Comparison of ENCODE assay signal across 8 mouse cellular contexts in genomic region chr16:5147037-5147385, GRCm38 (mm10). TPM values are rescaled to one million over a fixed set of nuclear protein-coding genes. Genes with fewer than 3 reads are reported as not detected.
DNase-seq lines count a peak whose midpoint lies in the region; ATAC-seq and TF ChIP-seq lines count a peak whose summit lies in the region.

Gene Sec14l5 (plus strand): TSS chr16:5147109.

- H3K27me3 ChIP-seq in heart, embryonic 14.5 days (ENCODE audit: control insufficient read depth, insufficient read depth, low read length): peaks cover 29% of the 10 kb centered on the region; the same call in 1 of the 2 replicates
- H3K27me3 ChIP-seq in ES-Bruce4 (ENCODE audit: control insufficient read depth, insufficient read depth, low read length, poor library complexity, severe bottlenecking): no peaks in the 10 kb centered on the region
- peaks cover 26% of the 10 kb centered on the region for H3K27me3 ChIP-seq in forebrain, embryonic 13.5 days
- H3K27me3 ChIP-seq in liver, embryonic 15.5 days: peaks cover 34% of the 10 kb centered on the region

- TF ChIP-seq POLR2A in ES-Bruce4 (IDR thresholded peaks at IDR 0.05; ENCODE audit: insufficient read depth, low read length): no peak

- no peak for TF ChIP-seq CTCF in ES-Bruce4 (IDR thresholded peaks at IDR 0.05; ENCODE audit: low read depth, low read length)

- peak within 1 kb of the TSS; percentile 72 for H3K4me2 ChIP-seq in heart, embryonic 14.5 days (ENCODE audit: low read length)
- peak within 1 kb of the TSS; percentile 65 for H3K4me2 ChIP-seq in forebrain, embryonic 13.5 days
- H3K4me2 ChIP-seq in liver, embryonic 15.5 days: peak within 1 kb of the TSS; percentile 62

- H3K9me3 ChIP-seq in heart, embryonic 14.5 days (ENCODE audit: control insufficient read depth, low read length): no peaks in the 10 kb centered on the region
- H3K9me3 ChIP-seq in ES-Bruce4 (replicated peaks; ENCODE audit: control insufficient read depth, insufficient read depth, low read length, poor library complexity, severe bottlenecking): no peaks in the 10 kb centered on the region
- no peaks in the 10 kb centered on the region for H3K9me3 ChIP-seq in forebrain, embryonic 13.5 days (replicated peaks)
- no peaks in the 10 kb centered on the region for H3K9me3 ChIP-seq in liver, embryonic 15.5 days (replicated peaks)

- WGBS in heart, embryonic 14.5 days: 17% methylated on average over 13 of the region's 13 CpGs
- 14% methylated on average over 13 of the region's 13 CpGs for WGBS in forebrain, embryonic 13.5 days
- WGBS in liver, embryonic 15.5 days (ENCODE audit: insufficient replicate concordance): 18% methylated on average over 13 of the region's 13 CpGs

- H3K9ac ChIP-seq in heart, embryonic 14.5 days (ENCODE audit: low read length): peak within 1 kb of the TSS; percentile 11; the same call in 1 of the 2 replicates
- H3K9ac ChIP-seq in ES-Bruce4 (ENCODE audit: low read depth, poor library complexity, severe bottlenecking): 0 out of 2 replicates have a peak within 1 kb of the TSS, but pooled peaks have one; percentile 22
- H3K9ac ChIP-seq in forebrain, embryonic 13.5 days: peak within 1 kb of the TSS; percentile 50
- H3K9ac ChIP-seq in liver, embryonic 15.5 days: no peak within 1 kb of the TSS

- H3K36me3 ChIP-seq in heart, embryonic 14.5 days (ENCODE audit: control insufficient read depth, insufficient read depth, low read length): no peaks in the 10 kb centered on the region
- no peaks in the 10 kb centered on the region for H3K36me3 ChIP-seq in ES-Bruce4 (ENCODE audit: control insufficient read depth, insufficient read depth, low read length, poor library complexity, severe bottlenecking)
- no peaks in the 10 kb centered on the region for H3K36me3 ChIP-seq in forebrain, embryonic 13.5 days (ENCODE audit: poor library complexity, severe bottlenecking)
- no peaks in the 10 kb centered on the region for H3K36me3 ChIP-seq in liver, embryonic 15.5 days (replicated peaks)

- H3K4me3 ChIP-seq in heart, embryonic 14.5 days (ENCODE audit: control insufficient read depth in 1 of 2, insufficient read depth in 1 of 2, low read depth in 1 of 2, low read length in 2 of 2): peak within 1 kb of the TSS; percentile 30 to 42
- H3K4me3 ChIP-seq in ES-Bruce4 (ENCODE audit: low read depth, low read length): peak within 1 kb of the TSS; percentile 51
- peak within 1 kb of the TSS; percentile 36 for H3K4me3 ChIP-seq in forebrain, embryonic 13.5 days
- peak within 1 kb of the TSS; percentile 22; the same call in 1 of the 2 replicates for H3K4me3 ChIP-seq in liver, embryonic 15.5 days (replicated peaks)

- H3K4me1 ChIP-seq in heart, embryonic 14.5 days (ENCODE audit: control insufficient read depth in 2 of 2, insufficient read depth in 2 of 2, low read length in 2 of 2): peaks cover 5 to 10% of the 10 kb centered on the region in 2 experiments; a peak in 3 of 4 replicates
- no peaks in the 10 kb centered on the region for H3K4me1 ChIP-seq in ES-Bruce4 (ENCODE audit: control insufficient read depth, insufficient read depth, low read length)
- peaks cover 13% of the 10 kb centered on the region for H3K4me1 ChIP-seq in forebrain, embryonic 13.5 days
- peaks cover 15% of the 10 kb centered on the region for H3K4me1 ChIP-seq in liver, embryonic 15.5 days (replicated peaks)

- no peak for TF ChIP-seq EP300 in ES-Bruce4 (IDR thresholded peaks at IDR 0.05; ENCODE audit: insufficient read depth, low read depth, low read length)

- ATAC-seq in heart, embryonic 14.5 days (ENCODE audit: insufficient number of reproducible peaks, insufficient read depth, low FRiP score, low read depth): no peak
- ATAC-seq in forebrain, embryonic 13.5 days: peak; percentile 37
- no peak; the same call in none of the 2 replicates for ATAC-seq in liver, embryonic 15.5 days (ENCODE audit: insufficient read depth)
- no peak for ATAC-seq in granulocyte monocyte progenitor cell, adult 5-6 weeks (replicated peaks; ENCODE audit: poor library complexity, severe bottlenecking)

- H3K27ac ChIP-seq in heart, embryonic 14.5 days (replicated peaks in 1 of 2; ENCODE audit: control insufficient read depth in 1 of 2, insufficient read depth in 1 of 2, low read depth in 2 of 2, low read length in 2 of 2): no peak within 1 kb of the TSS
- no peak within 1 kb of the TSS for H3K27ac ChIP-seq in ES-Bruce4 (ENCODE audit: insufficient read depth, low read length)
- H3K27ac ChIP-seq in forebrain, embryonic 13.5 days: no peak within 1 kb of the TSS
- no peak within 1 kb of the TSS for H3K27ac ChIP-seq in liver, embryonic 15.5 days (replicated peaks)

- no peak for DNase-seq in heart, adult 8-10 months (ENCODE audit: low spot score)
- DNase-seq in adrenal gland, postnatal 36 days: no peak
- DNase-seq in urinary bladder, adult 2 months (ENCODE audit: low spot score): no peak

RNA-seq across cellular contexts. Expression of gene Sec14l5, which starts in this region (rescaled TPM):
- 0.03 TPM in 1 of 2 replicates, not detected in the other for polyA plus RNA-seq in heart, embryonic 14.5 days (2014; fragmentation: Nextera tagmentation; extraction: Ambion mirVana)
- total RNA-seq in heart, adult 8-10 months (2022): 1 to 10 TPM in 1 of 4 experiments, under 1 TPM in 3; 0.57 to 1.0 (median 0.78) TPM
- 2.4 and 3.0 TPM in 2 replicates for polyA plus RNA-seq in ES-Bruce4 (2011; ENCODE audit: insufficient read depth, insufficient read length, low read depth, missing spikeins)
- polyA plus RNA-seq in forebrain, embryonic 13.5 days (2015; fragmentation: Nextera tagmentation; extraction: Ambion mirVana): 0.10 and 0.18 TPM in 2 replicates
- polyA plus RNA-seq in liver, embryonic 15.5 days (2015; fragmentation: Nextera tagmentation; extraction: Ambion mirVana): 0.02 TPM in 1 of 2 replicates, not detected in the other
- under 1 TPM in 1 of 2 experiments, not detected in 1; 0.13 TPM for total RNA-seq in adrenal gland, postnatal 36 days (2021)
- 0.13 and 0.18 TPM in 2 replicates for polyA plus RNA-seq in urinary bladder, adult 2 months (2012; rRNA removed)
- not detected in 2 replicates for total RNA-seq in granulocyte monocyte progenitor cell, adult 5-6 weeks (2014; fragmentation: Nextera tagmentation)
- not detected in 2 replicates for total RNA-seq in granulocyte monocyte progenitor cell, adult 5-6 weeks (2017)

Comparison
In these comparisons a context has a peak if more than half of its experiments do, and no peak if none do; other contexts are left out.
1. Peak in ATAC-seq, H3K4me3 ChIP-seq, H3K9ac ChIP-seq and H3K4me2 ChIP-seq in forebrain, embryonic 13.5 days; RNA of the gene not detected or under 1 TPM.